Mouse (Mus musculus): ENCODE results near the gene Bmper.

- no peak for TF ChIP-seq GATA1 (IDR thresholded peaks at IDR 0.05; ENCODE audit: borderline replicate concordance, low read length)
- TF ChIP-seq CTCF (IDR thresholded peaks at IDR 0.05; ENCODE audit: low read depth, low read length): no peak
- TF ChIP-seq POLR2AphosphoS5 (IDR thresholded peaks at IDR 0.05; ENCODE audit: insufficient replicate concordance, low read depth, low read length): no peak
- TF ChIP-seq GATA2 (IDR thresholded peaks at IDR 0.05; ENCODE audit: borderline replicate concordance, low read depth, low read length): no peak
- no peak for TF ChIP-seq TAL1 (conservative IDR thresholded peaks at IDR 0.05; ENCODE audit: low read depth, low read length)
Measured at GRCm38 (mm10) chr9:23222841-23223548, at the start of gene Bmper.
